Mouse (Mus musculus): Measurements from ENCODE around the gene Shb.

DNA sequence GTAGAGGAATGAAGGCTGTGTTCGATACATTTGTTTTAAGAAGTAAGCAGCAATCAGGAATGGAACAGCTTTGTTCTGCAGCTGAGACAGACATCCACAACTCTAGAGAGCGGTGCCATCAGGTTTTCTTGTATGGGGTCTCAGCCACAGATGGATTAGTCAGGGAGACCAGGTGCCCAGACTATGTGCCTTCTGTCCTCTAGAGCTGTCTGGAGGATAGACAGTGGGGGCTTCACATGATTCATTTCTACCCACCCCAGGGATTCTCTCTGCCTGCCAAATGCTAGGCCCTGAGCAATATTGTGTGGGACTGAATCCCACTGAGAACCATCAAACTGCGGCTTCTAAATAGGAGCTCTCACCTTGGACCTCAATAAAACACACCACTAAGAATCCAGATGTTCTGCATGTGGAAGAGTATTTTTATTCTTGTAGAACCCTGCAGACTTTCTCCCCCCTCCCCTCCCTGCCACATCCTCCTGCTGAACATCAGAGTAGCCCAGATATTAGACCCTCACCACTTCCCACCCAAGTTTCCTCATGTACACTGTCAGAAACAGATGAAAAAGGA lies 11.3 kb upstream of the Shb start:
- TF ChIP-seq CTCF (IDR thresholded peaks at IDR 0.05; ENCODE audit: low read depth) (no peak), EP300 (optimal IDR thresholded peaks at IDR 0.05) (no peak)

All from stomach, postnatal 0 days (tissue).